29 mouse cellular contexts compared by ENCODE assay signal in genomic region chr4:104857823-104858222, GRCm38 (mm10). TPM values are rescaled to one million over a fixed set of nuclear protein-coding genes. Genes with fewer than 3 reads are reported as not detected.
DNase-seq lines count a peak whose midpoint lies in the region; TF ChIP-seq lines count a peak whose summit lies in the region.
"Had no signal": no experiment of that assay in that cellular context is flagged by ENCODE, and none has a peak within 500 bp of the region (broad histone marks: within the 10 kb centered on the region; RNA-seq: fewer than 3 reads in every experiment).

No protein-coding gene starts in this region.

- peak in 1 of 2 experiments; percentile 13; a peak in 2 of 4 replicates for TF ChIP-seq EP300 in MEL (IDR thresholded peaks at IDR 0.05; ENCODE audit: low read depth in 1 of 2, low read length in 2 of 2)

- H3K4me1 ChIP-seq in MEL (ENCODE audit: control insufficient read depth in 1 of 2, insufficient read depth in 2 of 2, low read length in 2 of 2) = no peaks in the 10 kb centered on the region
- H3K4me1 ChIP-seq: embryonic facial prominence, embryonic 13.5 days; embryonic facial prominence, embryonic 15.5 days; forebrain, embryonic 10.5 days; forebrain, embryonic 12.5 days had no signal

- DNase-seq in heart, adult 11 months = peak; percentile 19
- DNase-seq in heart, postnatal 36 days = no peak
- DNase-seq in A20 (ENCODE audit: low read depth, low spot score) = peak; percentile 90
- DNase-seq in MEL (ENCODE audit: low read depth, low spot score) = peak; percentile 45
- DNase-seq in ovary, postnatal 14 days (ENCODE audit: low spot score) = no peak
- DNase-seq in gastrocnemius, postnatal 4 days (ENCODE audit: low spot score in 2 of 2) = no peak
- DNase-seq: adrenal gland, adult 2 months; adrenal gland, postnatal 10 days; adrenal gland, postnatal 25 days; cerebellum, adult 11 months; cerebellum, adult 18-20 months; cerebellum, adult 8-10 months; cerebellum, adult 9-11 months; cerebellum, postnatal 14 days; cerebellum, postnatal 36 days; embryo, embryonic 11 days had no signal

- H3K9me3 ChIP-seq in MEL (replicated peaks; ENCODE audit: insufficient read depth, low read length) = no peaks in the 10 kb centered on the region
- H3K9me3 ChIP-seq: embryonic facial prominence, embryonic 13.5 days; embryonic facial prominence, embryonic 15.5 days; forebrain, embryonic 10.5 days; forebrain, embryonic 12.5 days had no signal

- no peak for TF ChIP-seq RAD21 in MEL (IDR thresholded peaks at IDR 0.05; ENCODE audit: low read depth, low read length)

- no peak for TF ChIP-seq POLR2A in MEL (IDR thresholded peaks at IDR 0.05; ENCODE audit: control insufficient read depth in 1 of 2, insufficient read depth in 1 of 2, low read depth in 1 of 2, low read length in 2 of 2, poor library complexity in 1 of 2)

- no peak for TF ChIP-seq CTCF in MEL (IDR thresholded peaks at IDR 0.05 in 2 of 3, conservative IDR thresholded peaks at IDR 0.05 in 1 of 3; ENCODE audit: control insufficient read depth in 1 of 3, insufficient read depth in 1 of 3, low read depth in 2 of 3, low read length in 3 of 3, poor library complexity in 1 of 3, severe bottlenecking in 1 of 3)

- no peaks in the 10 kb centered on the region for H3K79me2 ChIP-seq in MEL (ENCODE audit: control insufficient read depth, insufficient read depth, low read length, poor library complexity)

- intact Hi-C loops in heart, postnatal 36 days (cut with DNase I) = no loop called here

- no peak overlapping the region for H3K27ac ChIP-seq in MEL (ENCODE audit: control insufficient read depth, low read depth, low read length)
- H3K27ac ChIP-seq: embryonic facial prominence, embryonic 13.5 days; embryonic facial prominence, embryonic 15.5 days; forebrain, embryonic 10.5 days; forebrain, embryonic 12.5 days had no signal

- H3K4me3 ChIP-seq in MEL (ENCODE audit: control insufficient read depth in 1 of 2, insufficient read depth in 1 of 2, low read depth in 2 of 2, low read length in 2 of 2) = no peak overlapping the region
- H3K4me3 ChIP-seq: embryonic facial prominence, embryonic 13.5 days; embryonic facial prominence, embryonic 15.5 days; erythroblast, embryonic 14.5 days; forebrain, embryonic 10.5 days; forebrain, embryonic 12.5 days had no signal

- H3K27me3 ChIP-seq in MEL (ENCODE audit: control insufficient read depth in 1 of 2, insufficient read depth in 2 of 2, low read length in 2 of 2) = no peaks in the 10 kb centered on the region
- H3K27me3 ChIP-seq: embryonic facial prominence, embryonic 13.5 days; embryonic facial prominence, embryonic 15.5 days; forebrain, embryonic 12.5 days had no signal

- no peak overlapping the region for H3K9ac ChIP-seq in MEL (ENCODE audit: control insufficient read depth, low read depth, low read length, poor library complexity, severe bottlenecking)
- H3K9ac ChIP-seq: embryonic facial prominence, embryonic 13.5 days; embryonic facial prominence, embryonic 15.5 days; forebrain, embryonic 12.5 days had no signal

- no peaks in the 10 kb centered on the region for H3K36me3 ChIP-seq in MEL (ENCODE audit: control insufficient read depth in 1 of 2, insufficient read depth in 2 of 2, low read length in 2 of 2)
- H3K36me3 ChIP-seq: embryonic facial prominence, embryonic 13.5 days; embryonic facial prominence, embryonic 15.5 days; forebrain, embryonic 10.5 days; forebrain, embryonic 12.5 days; G1E had no signal

TF ChIP-seq in MEL, 35 proteins besides CTCF, POLR2A, EP300 and RAD21:
- no peak for TF ChIP-seq ZKSCAN1 (IDR thresholded peaks at IDR 0.05; ENCODE audit: low read depth, low read length)
- TF ChIP-seq POLR2AphosphoS5 (IDR thresholded peaks at IDR 0.05; ENCODE audit: borderline replicate concordance, low read depth, low read length) = no peak
- peak; percentile 38; the same call in 1 of the 2 replicates for TF ChIP-seq BHLHE40 (IDR thresholded peaks at IDR 0.05; ENCODE audit: borderline replicate concordance, low read depth, low read length)
- peak; percentile 55; the same call in 1 of the 2 replicates for TF ChIP-seq USF1 (IDR thresholded peaks at IDR 0.05; ENCODE audit: low read depth, low read length)
- TF ChIP-seq MAX (IDR thresholded peaks at IDR 0.05; ENCODE audit: low read length) = no peak
- TF ChIP-seq MYB (IDR thresholded peaks at IDR 0.05; ENCODE audit: low read depth, low read length) = no peak

RNA-seq across cellular contexts. Expression of gene Gm17662, which starts 0.7 kb away (rescaled TPM):
- total RNA-seq in heart, postnatal 36 days (2021) = not detected
- not detected in 2 replicates for total RNA-seq in MEL (2012; rRNA removed)
- polyA plus RNA-seq in MEL (2012; ENCODE audit: insufficient read depth in 1 of 2, insufficient read length in 2 of 2, low read depth in 1 of 2, low replicate concordance in 2 of 2, missing spikeins in 1 of 2) = not detected
- total RNA-seq in gastrocnemius, postnatal 4 days (2021) = not detected
- total RNA-seq: adrenal gland, adult 2 months; adrenal gland, postnatal 10 days; adrenal gland, postnatal 25 days; adrenal gland, postnatal 4 days; common myeloid progenitor, adult 5-6 weeks; G1E had no signal
- polyA plus RNA-seq: adrenal gland, adult 2 months; brain, embryonic 14.5 days; C2C12; embryonic facial prominence, embryonic 11.5 days; embryonic facial prominence, embryonic 13.5 days; embryonic facial prominence, embryonic 15.5 days; erythroblast, embryonic 14.5 days; forebrain, embryonic 10.5 days; forebrain, embryonic 12.5 days; forebrain, embryonic 14.5 days; forebrain, embryonic 16.5 days; G1E had no signal

RNA-seq across cellular contexts. Expression of gene C8a, which starts 18.4 kb away (rescaled TPM):
- total RNA-seq in heart, postnatal 36 days (2021) = not detected
- total RNA-seq in MEL (2012; rRNA removed) = not detected in 2 replicates
- not detected for polyA plus RNA-seq in MEL (2012; ENCODE audit: insufficient read depth in 1 of 2, insufficient read length in 2 of 2, low read depth in 1 of 2, low replicate concordance in 2 of 2, missing spikeins in 1 of 2)
- total RNA-seq in gastrocnemius, postnatal 4 days (2021) = under 1 TPM in 1 of 2 experiments, not detected in 1; 0.36 TPM
- total RNA-seq: common myeloid progenitor, adult 5-6 weeks; G1E had no signal
- polyA plus RNA-seq: adrenal gland, adult 2 months; C2C12; embryonic facial prominence, embryonic 11.5 days; embryonic facial prominence, embryonic 13.5 days; embryonic facial prominence, embryonic 15.5 days; erythroblast, embryonic 14.5 days; forebrain, embryonic 10.5 days; forebrain, embryonic 12.5 days; forebrain, embryonic 14.5 days; forebrain, embryonic 16.5 days; G1E had no signal

RNA-seq across cellular contexts. Expression of gene Fyb2, which starts 55.4 kb away (rescaled TPM):
- not detected for total RNA-seq in heart, postnatal 36 days (2021)
- 0.07 and 0.08 TPM in 2 replicates for total RNA-seq in MEL (2012; rRNA removed)
- polyA plus RNA-seq in MEL (2012; ENCODE audit: insufficient read depth in 1 of 2, insufficient read length in 2 of 2, low read depth in 1 of 2, low replicate concordance in 2 of 2, missing spikeins in 1 of 2) = under 1 TPM in 1 of 2 experiments, not detected in 1; 0.10 TPM
- under 1 TPM; 0.13 to 0.22 TPM for total RNA-seq in gastrocnemius, postnatal 4 days (2021)
- total RNA-seq: common myeloid progenitor, adult 5-6 weeks had no signal
- polyA plus RNA-seq: adrenal gland, adult 2 months; erythroblast, embryonic 14.5 days; forebrain, embryonic 14.5 days; G1E had no signal

Comparison
In these comparisons a context has a peak if more than half of its experiments do, and no peak if none do; other contexts are left out.
1. DNase-seq: peak in heart, adult 11 months (single experiment), A20 (single experiment) and MEL (single experiment); none in heart, postnatal 36 days (0 of 2), ovary, postnatal 14 days (single experiment) and gastrocnemius, postnatal 4 days (0 of 2).